Mouse (Mus musculus) forebrain, postnatal 0 days (tissue): ENCODE measurements at regions not wholly inside any gene's neighbourhood (a gene's known extent, or its start where the extent isn't known, plus 50 kb on each side); places are given as distances from the start of the nearest gene placed in this dataset.

ENCODE experiments used
- ATAC-seq: fragments of 200-750 bp; cut with Nextera tagmentation; 2 replicates; pipeline ENCODE4 v1.8.0; 2017; ENCODE audit warnings: mild to moderate bottlenecking, moderate library complexity
- DNase-seq: peaks from one replicate; pipeline ENCODE4 v3.0.0-alpha.2; 2015
- H3K27ac ChIP-seq: fragments of 300-500 bp; sonication (generic); 2 replicates; pipeline ENCODE4 v1.5.1; 2014; ENCODE audit warnings: low read depth, mild to moderate bottlenecking, antibody characterized with exemption, low read length, moderate library complexity, mixed read lengths
- H3K27me3 ChIP-seq: fragments of 300-500 bp; sonication (generic); 2 replicates; pipeline ENCODE4 v1.6.1; 2014; ENCODE audit warnings: mild to moderate bottlenecking, low read length, mixed read lengths; ENCODE audit not compliant: insufficient read depth
- H3K36me3 ChIP-seq: fragments of 300-500 bp; sonication (generic); 2 replicates; pipeline ENCODE4 v1.6.1; 2014; ENCODE audit warnings: mild to moderate bottlenecking, moderate library complexity; ENCODE audit not compliant: insufficient read depth
- H3K4me1 ChIP-seq: fragments of 300-500 bp; sonication (generic); 2 replicates; pipeline ENCODE4 v1.6.1; 2014; ENCODE audit warnings: antibody characterized with exemption; ENCODE audit not compliant: insufficient read depth
- H3K4me2 ChIP-seq: fragments of 300-500 bp; sonication (generic); 2 replicates; pipeline ENCODE4 v1.6.1; 2014; ENCODE audit warnings: low read depth, mild to moderate bottlenecking, moderate library complexity
- H3K4me3 ChIP-seq: fragments of 300-500 bp; sonication (generic); 2 replicates; pipeline ENCODE4 v1.5.1; 2014; ENCODE audit warnings: low read depth, low read length, mixed read lengths
- H3K9ac ChIP-seq: fragments of 300-500 bp; sonication (generic); 2 replicates; pipeline ENCODE4 v1.6.1; 2014; ENCODE audit warnings: mild to moderate bottlenecking
- H3K9me3 ChIP-seq: fragments of 300-500 bp; sonication (generic); 2 replicates; pipeline ENCODE4 v1.6.1; 2016; ENCODE audit warnings: low read length
- CTCF ChIP-seq: sonication (generic); IDR thresholded peaks from 2 replicates; pipeline ENCODE4 v1.5.1; 2016; ENCODE audit warnings: antibody characterized with exemption, control low read depth, low read depth
- WGBS: fragments of 180-500 bp; shearing (Covaris S2); extraction: QIAGEN DNeasy Blood & Tissue Kit; methylation state at CpG from one replicate; pipeline ENCODE4 v1.1.7; 2014; 5-methylcytosine and 5-hydroxymethylcytosine counted together

GRCm38 (mm10) chr15:61927385-61928120 is 1004.7 kb upstream of the A1bg start:
- Histone ChIP-seq H3K36me3 (no peaks in the 10 kb centered on the region), H3K4me2 (no peak overlapping the region), H3K27me3 (no peaks in the 10 kb centered on the region), H3K9me3 (no peaks in the 10 kb centered on the region), H3K27ac (no peak overlapping the region), H3K9ac (no peak overlapping the region), H3K4me3 (no peak overlapping the region), H3K4me1 (no peaks in the 10 kb centered on the region)
- WGBS, result 84% methylated on average over 15 of the region's 15 CpGs
- ATAC-seq, result no peak
- DNase-seq, result no peak
- no peak for TF ChIP-seq CTCF

DNA sequence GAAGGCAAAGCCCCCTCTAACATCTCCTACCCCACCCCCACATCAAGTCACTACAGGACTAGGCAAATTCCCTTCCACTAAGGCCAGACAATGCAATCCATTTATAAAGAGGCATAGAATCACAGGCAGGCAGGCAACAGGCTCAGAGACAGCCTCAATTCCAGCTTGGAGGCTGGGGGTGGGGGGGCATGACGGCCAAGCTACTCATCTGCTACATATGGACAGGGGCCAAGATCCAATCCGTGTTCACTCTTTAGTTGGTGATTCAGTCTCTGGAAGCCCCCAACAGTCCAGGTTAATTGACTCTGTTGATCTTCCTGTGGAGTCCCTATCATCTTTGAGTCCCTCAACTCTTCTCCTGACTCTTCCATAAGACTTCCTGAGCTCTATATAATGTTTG is 997.2 kb upstream of the A1bg start:
- Histone ChIP-seq H3K4me3 (no peak overlapping the region), H3K36me3 (no peaks in the 10 kb centered on the region), H3K9ac (no peak overlapping the region), H3K4me2 (no peak overlapping the region), H3K27me3 (no peaks in the 10 kb centered on the region), H3K4me1 (no peaks in the 10 kb centered on the region), H3K27ac (no peak overlapping the region), H3K9me3 (no peaks in the 10 kb centered on the region)
- no peak for DNase-seq
- no peak for TF ChIP-seq CTCF
- no peak for ATAC-seq
- 56% methylated on average over 2 of the region's 2 CpGs for WGBS

DNA sequence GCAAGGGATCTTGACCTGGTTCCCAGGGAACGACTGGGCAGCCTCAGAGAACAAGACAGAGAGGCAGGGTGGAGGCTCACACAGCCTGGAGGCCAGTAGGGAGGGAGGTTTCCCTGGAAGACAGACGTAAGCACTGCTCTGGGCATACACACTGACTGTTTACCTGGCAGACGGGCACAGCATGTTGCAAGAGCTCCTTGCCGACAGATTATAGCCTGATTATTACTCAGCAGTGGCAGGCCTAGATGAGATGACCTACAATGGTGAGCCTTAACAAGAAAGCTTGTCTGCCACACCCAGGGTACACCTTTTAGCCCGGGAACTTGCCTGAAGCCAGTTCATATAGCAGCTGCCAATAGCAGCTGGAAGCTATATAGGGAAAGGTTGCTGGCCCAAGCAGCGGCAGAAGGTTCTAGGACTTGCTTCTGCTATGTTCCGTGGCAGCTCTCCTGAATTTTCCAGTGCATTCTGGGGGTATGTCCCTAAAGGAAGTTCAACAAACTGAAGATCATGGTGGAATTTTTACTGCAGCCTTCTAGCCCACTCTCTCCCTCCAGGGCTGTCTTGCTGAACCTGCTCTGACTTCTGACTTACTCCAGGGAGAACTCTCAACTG is 990.8 kb upstream of the A1bg start:
- H3K4me1 ChIP-seq, result no peaks in the 10 kb centered on the region
- no peak overlapping the region for H3K4me2 ChIP-seq
- H3K27me3 ChIP-seq, result no peaks in the 10 kb centered on the region
- ATAC-seq (no peak), DNase-seq (no peak)
- no peaks in the 10 kb centered on the region for H3K9me3 ChIP-seq
- no peaks in the 10 kb centered on the region for H3K36me3 ChIP-seq
- H3K9ac ChIP-seq, result no peak overlapping the region
- no peak overlapping the region for H3K4me3 ChIP-seq
- 89% methylated on average over 7 of the region's 7 CpGs for WGBS
- TF ChIP-seq CTCF, result no peak
- no peak overlapping the region for H3K27ac ChIP-seq

- no peaks in the 10 kb centered on the region for H3K36me3 ChIP-seq
- no peak for TF ChIP-seq CTCF
- no peak for ATAC-seq
- no peaks in the 10 kb centered on the region for H3K27me3 ChIP-seq
- no peak overlapping the region for H3K4me3 ChIP-seq
- no peak overlapping the region for H3K4me2 ChIP-seq
- H3K9ac ChIP-seq, result no peak overlapping the region
- DNase-seq, result no peak
- H3K9me3 ChIP-seq, result no peaks in the 10 kb centered on the region
- WGBS, result 89% methylated on average over 5 of the region's 5 CpGs
- no peaks in the 10 kb centered on the region for H3K4me1 ChIP-seq
- no peak overlapping the region for H3K27ac ChIP-seq
Measured at GRCm38 (mm10) chr15:61905165-61905845, 982.5 kb upstream of the A1bg start.

DNA sequence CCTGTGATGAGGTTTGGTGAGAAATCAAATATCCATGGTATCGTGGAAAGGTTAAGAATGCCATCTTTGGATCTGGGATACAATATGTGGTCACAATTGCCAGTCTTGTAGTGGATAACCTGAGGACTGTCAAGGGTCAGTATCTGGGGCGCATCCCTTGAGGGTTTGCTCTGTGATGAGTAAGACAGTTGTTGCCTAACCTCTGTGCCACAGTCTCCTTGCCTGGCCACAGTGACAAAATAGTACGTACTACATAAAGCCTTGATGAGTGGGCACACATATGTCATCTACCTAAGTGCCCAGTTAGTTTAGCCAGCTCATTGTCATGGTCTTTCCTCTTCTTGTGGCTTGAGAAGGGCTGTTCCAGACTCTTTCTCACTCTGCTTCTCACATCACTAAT is 977.0 kb upstream of the A1bg start:
- H3K36me3 ChIP-seq, result no peaks in the 10 kb centered on the region
- DNase-seq (no peak), ATAC-seq (no peak)
- 93% methylated on average over 3 of the region's 3 CpGs for WGBS
- H3K4me3 ChIP-seq, result no peak overlapping the region
- H3K4me1 ChIP-seq, result no peaks in the 10 kb centered on the region
- H3K4me2 ChIP-seq, result no peak overlapping the region
- TF ChIP-seq CTCF, result no peak
- H3K27ac ChIP-seq, result no peak overlapping the region
- no peak overlapping the region for H3K9ac ChIP-seq
- H3K27me3 ChIP-seq, result no peaks in the 10 kb centered on the region
- H3K9me3 ChIP-seq, result no peaks in the 10 kb centered on the region

DNA sequence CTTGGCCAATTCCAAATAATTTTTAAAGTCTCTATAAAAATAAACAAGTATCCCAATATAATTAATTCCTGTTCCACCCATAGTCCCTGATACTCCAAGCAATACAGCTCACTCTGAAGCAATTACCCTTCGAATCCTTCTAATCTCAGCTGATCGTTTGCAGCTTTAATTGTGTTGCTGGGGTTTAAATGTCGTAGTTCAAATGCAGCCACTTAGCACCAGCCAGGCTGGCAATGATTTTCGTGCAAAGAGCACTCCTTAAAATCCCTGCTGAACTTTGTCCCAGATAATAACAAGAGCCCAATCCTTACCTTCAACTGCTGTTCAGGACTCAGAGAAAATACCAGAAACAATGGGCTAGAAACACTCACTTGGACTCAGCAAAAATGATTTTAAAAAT is 974.8 kb upstream of the A1bg start:
- Histone ChIP-seq H3K27ac (no peak overlapping the region), H3K9me3 (no peaks in the 10 kb centered on the region), H3K4me1 (no peaks in the 10 kb centered on the region), H3K9ac (no peak overlapping the region), H3K4me3 (no peak overlapping the region), H3K4me2 (no peak overlapping the region), H3K27me3 (no peaks in the 10 kb centered on the region), H3K36me3 (no peaks in the 10 kb centered on the region)
- 28% methylated on average over 4 of the region's 4 CpGs for WGBS
- TF ChIP-seq CTCF, result no peak
- DNase-seq (no peak), ATAC-seq (no peak)

DNA sequence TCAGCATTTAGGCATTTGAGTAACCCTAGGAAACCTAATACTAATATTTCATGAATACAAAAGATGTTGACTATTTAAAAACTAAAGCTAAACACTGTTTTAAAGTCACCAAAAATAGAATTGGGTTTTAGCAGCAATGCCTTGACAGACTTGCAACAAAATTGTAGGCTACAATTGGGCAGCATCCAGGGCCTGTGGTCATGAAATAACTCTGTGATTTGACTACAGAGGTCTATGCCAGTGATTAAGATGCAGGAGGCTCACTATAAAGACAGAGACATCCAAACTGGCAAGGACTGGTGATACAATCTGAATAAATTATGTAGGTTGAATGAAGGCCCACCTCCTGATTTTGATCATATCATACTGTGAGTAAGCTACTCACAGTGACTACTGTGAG is 967.5 kb upstream of the A1bg start:
- no peak for TF ChIP-seq CTCF
- no peaks in the 10 kb centered on the region for H3K36me3 ChIP-seq
- ATAC-seq (no peak), DNase-seq (no peak)
- H3K9me3 ChIP-seq, result no peaks in the 10 kb centered on the region
- H3K27ac ChIP-seq, result no peak overlapping the region
- no peaks in the 10 kb centered on the region for H3K4me1 ChIP-seq
- H3K27me3 ChIP-seq, result no peaks in the 10 kb centered on the region
- H3K9ac ChIP-seq, result no peak overlapping the region
- H3K4me3 ChIP-seq, result no peak overlapping the region
- no peak overlapping the region for H3K4me2 ChIP-seq
